Mouse (Mus musculus): ENCODE measurements around the gene Gm3727. TPM values are rescaled to one million over a fixed set of nuclear protein-coding genes. Genes with fewer than 3 reads are reported as not detected.
"Not testable (repeated sequence)": the region's sequence is repeated elsewhere in the genome, so short reads cannot be mapped to it uniquely, and the experiment has no call there.

Gene Gm3727
- not detected in 2 replicates for total RNA-seq (2015)
- not detected in 2 replicates for total RNA-seq (2017)

DNA sequence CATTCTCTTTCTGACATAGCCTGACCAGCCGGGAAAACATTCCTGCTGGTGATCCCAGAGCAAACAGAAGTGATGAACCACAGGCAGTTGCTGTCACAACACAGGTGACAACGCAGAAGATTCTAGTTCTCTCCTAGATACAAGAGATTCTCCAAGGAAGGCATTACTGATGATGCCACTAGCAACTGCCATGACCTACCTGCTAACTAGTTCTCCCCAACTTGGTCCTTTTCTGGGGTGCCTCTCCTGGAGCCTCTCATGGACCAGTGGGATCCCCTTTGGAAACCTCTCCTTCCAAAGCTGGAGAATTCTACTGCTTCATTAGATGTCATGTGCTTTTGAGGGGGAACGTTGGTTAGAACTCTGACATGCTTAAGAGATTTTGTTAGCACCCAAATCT is at the start of gene Gm3727:
Gene Gm3727, minus strand, starts transcription at position 101 of the 400 bp plus-strand sequence.
- not testable (repeated sequence) for ATAC-seq (ENCODE audit: poor library complexity, severe bottlenecking)

DNA sequence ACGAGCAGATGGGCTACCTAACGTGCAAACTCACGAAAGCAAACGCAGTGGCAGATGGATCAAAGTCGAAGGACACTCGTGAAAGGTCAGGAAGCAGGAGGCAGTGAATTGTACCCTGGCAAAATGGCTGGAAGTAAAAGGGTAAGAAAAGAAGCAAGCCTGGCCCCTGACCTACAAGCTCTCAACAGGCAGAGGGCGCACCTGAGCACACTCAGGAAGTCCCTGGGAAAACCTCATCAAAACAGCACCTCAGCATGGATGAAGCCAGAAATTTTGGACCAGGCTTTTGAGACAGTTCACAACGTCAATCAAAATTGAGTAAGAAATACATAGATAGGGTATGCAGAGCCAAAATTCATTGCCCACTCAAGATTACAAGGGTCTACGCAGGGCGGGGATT is 21.0 kb downstream of the Gm3727 start:
- ATAC-seq (ENCODE audit: poor library complexity, severe bottlenecking), result not testable (repeated sequence)

Other genes starting within 250 kb of the Gm3727 start
- not detected in 2 replicates for gene Gm10406, start 237.3 kb downstream of the Gm3727 start, total RNA-seq (2015)
- not detected in 2 replicates for gene Gm10406, start 237.3 kb downstream of the Gm3727 start, total RNA-seq (2017)
- gene Gm3685, start 219.7 kb downstream of the Gm3727 start, total RNA-seq (2015), result not detected in 2 replicates
- gene Gm3685, start 219.7 kb downstream of the Gm3727 start, total RNA-seq (2017), result not detected in 2 replicates
- gene Gm3696, start 164.1 kb downstream of the Gm3727 start, total RNA-seq (2015), result not detected in 2 replicates
- gene Gm3696, start 164.1 kb downstream of the Gm3727 start, total RNA-seq (2017), result not detected in 2 replicates
- gene Gm6676, start 139.3 kb downstream of the Gm3727 start, total RNA-seq (2015), result not detected in 2 replicates
- gene Gm6676, start 139.3 kb downstream of the Gm3727 start, total RNA-seq (2017), result not detected in 2 replicates
- 0.20 TPM in 1 of 2 replicates, not detected in the other for gene Gm3512, start 90.2 kb downstream of the Gm3727 start, total RNA-seq (2015)
- gene Gm3512, start 90.2 kb downstream of the Gm3727 start, total RNA-seq (2017), result not detected in 2 replicates
- gene Gm16434, start 70.2 kb downstream of the Gm3727 start, total RNA-seq (2015), result not detected in 2 replicates
- not detected in 2 replicates for gene Gm16434, start 70.2 kb downstream of the Gm3727 start, total RNA-seq (2017)
- gene Gm3739, start 50.3 kb upstream of the Gm3727 start, total RNA-seq (2015), result not detected in 2 replicates
- not detected in 2 replicates for gene Gm3739, start 50.3 kb upstream of the Gm3727 start, total RNA-seq (2017)
- gene Gm5797, start 67.7 kb upstream of the Gm3727 start, total RNA-seq (2015), result not detected in 2 replicates
- not detected in 2 replicates for gene Gm5797, start 67.7 kb upstream of the Gm3727 start, total RNA-seq (2017)
- not detected in 2 replicates for gene Gm8374, start 100.4 kb upstream of the Gm3727 start, total RNA-seq (2015)
- gene Gm8374, start 100.4 kb upstream of the Gm3727 start, total RNA-seq (2017), result not detected in 2 replicates
- not detected in 2 replicates for gene Gm3755, start 186.2 kb upstream of the Gm3727 start, total RNA-seq (2015)
- gene Gm3755, start 186.2 kb upstream of the Gm3727 start, total RNA-seq (2017), result not detected in 2 replicates
- not detected in 2 replicates for gene Gm3752, start 219.0 kb upstream of the Gm3727 start, total RNA-seq (2015)
- not detected in 2 replicates for gene Gm3752, start 219.0 kb upstream of the Gm3727 start, total RNA-seq (2017)

Data from megakaryocyte, adult 5-6 weeks (primary cell).